Mouse (Mus musculus): ENCODE measurements around the gene Col7a1. TPM values are rescaled to one million over a fixed set of nuclear protein-coding genes. Genes with fewer than 3 reads are reported as not detected.

The Col7a1 gene
- polyA plus RNA-seq, 1 experiment from 2014 or later, result 0.64 TPM

DNA sequence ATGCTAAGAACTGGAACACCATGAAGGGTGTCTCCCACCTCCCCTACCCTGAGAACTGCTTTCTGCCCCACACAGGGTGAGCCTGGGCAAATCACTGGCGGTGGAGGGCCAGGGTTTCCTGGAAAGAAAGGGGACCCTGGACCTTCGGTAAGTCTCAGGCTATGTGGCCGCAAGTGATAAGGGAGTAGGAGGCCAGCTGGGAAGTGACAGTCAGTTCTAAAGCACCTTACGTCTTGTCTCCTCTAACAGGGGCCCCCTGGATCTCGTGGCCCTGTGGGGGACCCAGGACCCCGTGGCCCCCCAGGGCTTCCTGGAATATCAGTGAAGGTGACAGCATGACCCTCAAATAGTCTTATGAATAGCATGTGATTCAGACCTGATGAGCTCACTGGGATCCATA is 11.0 kb downstream of the Col7a1 start:
- Histone ChIP-seq H3K36me3 (ENCODE audit: control insufficient read depth, insufficient read depth, low read length) (no peaks in the 10 kb centered on the region), H3K4me2 (ENCODE audit: low read depth, low read length) (no peak overlapping the region), H3K27me3 (ENCODE audit: control insufficient read depth, insufficient read depth, low read length) (no peaks in the 10 kb centered on the region), H3K9me3 (ENCODE audit: control insufficient read depth, low read length) (no peaks in the 10 kb centered on the region), H3K27ac (ENCODE audit: low read depth, low read length) (no peak overlapping the region), H3K4me1 (ENCODE audit: control insufficient read depth, insufficient read depth, low read length) (no peaks in the 10 kb centered on the region), H3K4me3 (ENCODE audit: low read depth, low read length) (no peak overlapping the region), H3K9ac (replicated peaks; ENCODE audit: low read depth, low read length) (no peak overlapping the region)
- ATAC-seq (ENCODE audit: low read depth), result no peak
- WGBS, result 86% methylated on average over 6 of the region's 6 CpGs

DNA sequence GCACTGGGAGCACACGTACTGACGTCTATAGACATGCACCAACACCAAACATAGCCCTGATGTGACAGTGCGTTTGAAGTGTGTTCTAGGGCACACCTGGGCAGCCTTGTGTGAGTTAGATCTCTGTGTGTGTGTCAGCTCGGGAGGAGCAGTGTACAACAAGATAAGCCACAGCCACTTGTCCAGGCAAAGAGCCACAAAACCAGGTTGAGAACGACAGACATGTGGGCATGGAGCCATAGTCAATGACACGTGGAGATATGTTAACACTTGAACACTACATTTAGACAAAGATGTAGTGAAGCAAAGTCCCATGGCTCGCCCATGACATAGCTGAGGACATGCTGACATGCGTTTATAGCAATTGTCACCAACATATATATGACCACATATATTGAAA is 17.2 kb downstream of the Col7a1 start:
- H3K27me3 ChIP-seq (ENCODE audit: control insufficient read depth, insufficient read depth, low read length), result no peaks in the 10 kb centered on the region
- H3K4me3 ChIP-seq (ENCODE audit: low read depth, low read length), result no peak overlapping the region
- H3K36me3 ChIP-seq (ENCODE audit: control insufficient read depth, insufficient read depth, low read length), result no peaks in the 10 kb centered on the region
- H3K9ac ChIP-seq (replicated peaks; ENCODE audit: low read depth, low read length), result no peak overlapping the region
- no peaks in the 10 kb centered on the region for H3K4me1 ChIP-seq (ENCODE audit: control insufficient read depth, insufficient read depth, low read length)
- no peak overlapping the region for H3K27ac ChIP-seq (ENCODE audit: low read depth, low read length)
- ATAC-seq (ENCODE audit: low read depth), result no peak
- no peaks in the 10 kb centered on the region for H3K9me3 ChIP-seq (ENCODE audit: control insufficient read depth, low read length)
- no peak overlapping the region for H3K4me2 ChIP-seq (ENCODE audit: low read depth, low read length)
- 88% methylated on average over 8 of the region's 8 CpGs for WGBS

DNA sequence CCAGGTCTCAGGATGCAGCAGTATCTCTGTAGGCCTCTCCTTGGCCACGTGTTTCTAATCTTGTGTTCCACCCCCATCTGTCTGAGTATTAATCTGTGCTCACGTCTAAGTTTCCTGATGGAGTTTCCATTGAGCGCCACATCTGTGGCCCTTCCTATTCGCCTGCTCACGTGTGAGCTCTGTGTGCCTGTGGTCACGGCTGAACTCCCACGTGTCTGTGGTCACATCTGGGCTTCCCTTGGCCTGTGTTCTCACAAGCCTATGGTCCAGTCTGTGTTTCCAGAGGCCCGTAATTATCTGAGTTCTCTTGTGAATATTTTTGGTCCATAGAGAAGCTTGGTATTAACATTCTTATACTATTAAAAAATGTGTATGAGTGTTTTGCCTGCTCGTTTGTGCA is 23.1 kb downstream of the Col7a1 start:
- Histone ChIP-seq H3K4me3 (ENCODE audit: low read depth, low read length) (no peak overlapping the region), H3K9me3 (ENCODE audit: control insufficient read depth, low read length) (no peaks in the 10 kb centered on the region), H3K27ac (ENCODE audit: low read depth, low read length) (no peak overlapping the region), H3K36me3 (ENCODE audit: control insufficient read depth, insufficient read depth, low read length) (no peaks in the 10 kb centered on the region), H3K4me2 (ENCODE audit: low read depth, low read length) (no peak overlapping the region), H3K27me3 (ENCODE audit: control insufficient read depth, insufficient read depth, low read length) (no peaks in the 10 kb centered on the region), H3K9ac (replicated peaks; ENCODE audit: low read depth, low read length) (no peak overlapping the region), H3K4me1 (ENCODE audit: control insufficient read depth, insufficient read depth, low read length) (no peaks in the 10 kb centered on the region)
- 83% methylated on average over 9 of the region's 9 CpGs for WGBS
- no peak for ATAC-seq (ENCODE audit: low read depth)

DNA sequence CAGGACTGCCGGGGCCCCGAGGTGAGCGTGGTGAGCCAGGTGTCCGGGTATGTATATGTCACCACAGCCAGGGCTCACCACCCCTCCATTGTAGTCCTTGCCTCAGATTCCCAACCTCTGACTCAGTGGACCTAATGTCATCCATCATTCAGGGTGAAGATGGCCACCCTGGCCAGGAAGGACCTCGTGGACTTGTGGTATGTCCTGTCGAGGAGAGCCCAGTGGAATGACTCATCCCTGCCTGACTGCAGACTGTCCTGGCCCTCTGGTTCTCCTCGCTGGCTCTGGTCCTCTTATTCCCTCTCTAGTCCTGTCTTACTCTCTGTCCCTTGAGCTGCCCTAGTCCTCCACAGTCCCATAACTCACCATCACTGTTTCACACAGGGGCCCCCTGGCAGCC is 24.6 kb downstream of the Col7a1 start:
- no peak for ATAC-seq (ENCODE audit: low read depth)
- no peak overlapping the region for H3K4me3 ChIP-seq (ENCODE audit: low read depth, low read length)
- H3K9ac ChIP-seq (replicated peaks; ENCODE audit: low read depth, low read length), result no peak overlapping the region
- no peak overlapping the region for H3K27ac ChIP-seq (ENCODE audit: low read depth, low read length)
- H3K4me1 ChIP-seq (ENCODE audit: control insufficient read depth, insufficient read depth, low read length), result no peaks in the 10 kb centered on the region
- no peaks in the 10 kb centered on the region for H3K27me3 ChIP-seq (ENCODE audit: control insufficient read depth, insufficient read depth, low read length)
- 85% methylated on average over 7 of the region's 7 CpGs for WGBS
- H3K4me2 ChIP-seq (ENCODE audit: low read depth, low read length), result no peak overlapping the region
- no peaks in the 10 kb centered on the region for H3K9me3 ChIP-seq (ENCODE audit: control insufficient read depth, low read length)
- no peaks in the 10 kb centered on the region for H3K36me3 ChIP-seq (ENCODE audit: control insufficient read depth, insufficient read depth, low read length)

DNA sequence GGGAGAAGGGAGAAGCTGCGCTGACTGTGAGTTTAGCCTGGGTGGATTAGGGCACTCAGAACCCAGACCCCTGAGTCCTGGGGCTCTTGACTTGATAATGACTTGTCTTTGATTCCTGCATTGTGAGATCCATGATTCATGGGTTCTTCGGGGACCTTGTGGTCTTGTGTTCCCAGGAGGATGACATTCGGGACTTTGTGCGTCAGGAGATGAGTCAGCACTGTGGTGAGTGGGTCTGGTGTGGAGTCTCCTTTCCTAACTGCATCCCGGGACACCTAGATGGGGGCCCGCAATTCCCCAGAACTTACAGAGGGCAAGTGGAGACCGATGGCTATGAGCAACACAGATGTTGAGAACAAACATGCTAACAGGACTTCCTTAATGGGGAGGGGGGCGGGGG is 29.1 kb downstream of the Col7a1 start:
- WGBS, result 84% methylated on average over 8 of the region's 8 CpGs

DNA sequence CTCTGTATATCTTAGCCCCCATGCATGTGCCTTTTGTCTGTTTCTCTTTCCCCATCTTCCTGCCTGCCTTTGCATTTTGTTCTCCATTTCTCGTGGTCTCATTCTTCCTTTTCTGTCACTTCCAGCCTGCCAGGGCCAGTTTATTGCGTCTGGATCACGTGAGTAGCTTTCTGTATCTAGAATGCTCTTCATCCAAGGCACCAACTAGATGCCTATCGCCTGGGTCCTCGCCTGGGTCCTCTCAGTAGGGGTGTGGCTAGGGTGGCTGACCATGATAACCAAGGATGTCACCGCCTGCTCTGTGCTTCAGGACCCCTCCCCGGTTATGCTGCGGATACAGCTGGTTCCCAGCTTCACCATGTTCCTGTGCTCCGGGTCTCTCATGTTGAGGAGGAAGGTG is 29.8 kb downstream of the Col7a1 start:
- H3K9ac ChIP-seq (replicated peaks; ENCODE audit: low read depth, low read length), result no peak overlapping the region
- H3K27me3 ChIP-seq (ENCODE audit: control insufficient read depth, insufficient read depth, low read length), result no peaks in the 10 kb centered on the region
- H3K4me1 ChIP-seq (ENCODE audit: control insufficient read depth, insufficient read depth, low read length), result no peaks in the 10 kb centered on the region
- no peak for ATAC-seq (ENCODE audit: low read depth)
- 83% methylated on average over 9 of the region's 9 CpGs for WGBS
- no peak overlapping the region for H3K4me3 ChIP-seq (ENCODE audit: low read depth, low read length)
- no peaks in the 10 kb centered on the region for H3K9me3 ChIP-seq (ENCODE audit: control insufficient read depth, low read length)
- no peak overlapping the region for H3K27ac ChIP-seq (ENCODE audit: low read depth, low read length)
- H3K36me3 ChIP-seq (ENCODE audit: control insufficient read depth, insufficient read depth, low read length), result no peaks in the 10 kb centered on the region
- no peak overlapping the region for H3K4me2 ChIP-seq (ENCODE audit: low read depth, low read length)

More for the DNA sequence above, 29.1 kb downstream of the Col7a1 start:
- Histone ChIP-seq H3K9ac (replicated peaks; ENCODE audit: low read depth, low read length) (no peak overlapping the region), H3K4me3 (ENCODE audit: low read depth, low read length) (no peak overlapping the region), H3K4me1 (ENCODE audit: control insufficient read depth, insufficient read depth, low read length) (no peaks in the 10 kb centered on the region), H3K27ac (ENCODE audit: low read depth, low read length) (no peak overlapping the region), H3K36me3 (ENCODE audit: control insufficient read depth, insufficient read depth, low read length) (no peaks in the 10 kb centered on the region), H3K4me2 (ENCODE audit: low read depth, low read length) (no peak overlapping the region), H3K27me3 (ENCODE audit: control insufficient read depth, insufficient read depth, low read length) (no peaks in the 10 kb centered on the region), H3K9me3 (ENCODE audit: control insufficient read depth, low read length) (no peaks in the 10 kb centered on the region)
- no peak for ATAC-seq (ENCODE audit: low read depth)

DNA sequence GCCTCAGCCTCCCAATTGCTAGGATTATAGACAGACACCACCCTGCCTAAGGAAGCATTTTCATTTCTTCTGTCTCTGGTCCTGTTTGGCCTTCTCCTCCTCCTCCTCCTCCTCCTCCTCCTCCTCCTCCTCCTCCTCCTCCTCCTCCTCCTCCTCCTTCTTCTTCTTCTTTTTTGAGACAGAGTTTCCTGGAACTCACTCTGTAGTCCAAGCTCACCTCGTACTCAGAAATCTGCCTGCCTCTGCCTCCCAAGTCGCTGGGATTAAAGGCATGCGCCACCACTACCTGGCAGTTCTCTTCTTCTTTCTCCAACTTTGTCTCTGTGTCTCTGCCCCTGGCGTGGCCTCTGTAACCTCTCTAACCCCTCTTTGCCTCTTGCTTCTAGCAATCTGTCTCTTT is 32.3 kb downstream of the Col7a1 start, which contains the start of gene Ucn2:
Gene Ucn2 (plus strand): TSS at position 301 of the 400 bp plus-strand sequence.
- WGBS, result 90% methylated on average over 4 of the region's 4 CpGs
- Histone ChIP-seq H3K9me3 (ENCODE audit: control insufficient read depth, low read length) (no peaks in the 10 kb centered on the region), H3K4me2 (ENCODE audit: low read depth, low read length) (no peak within 1 kb of the TSS), H3K27me3 (ENCODE audit: control insufficient read depth, insufficient read depth, low read length) (no peaks in the 10 kb centered on the region), H3K4me1 (ENCODE audit: control insufficient read depth, insufficient read depth, low read length) (no peaks in the 10 kb centered on the region), H3K27ac (ENCODE audit: low read depth, low read length) (no peak within 1 kb of the TSS), H3K4me3 (ENCODE audit: low read depth, low read length) (no peak within 1 kb of the TSS), H3K36me3 (ENCODE audit: control insufficient read depth, insufficient read depth, low read length) (no peaks in the 10 kb centered on the region), H3K9ac (replicated peaks; ENCODE audit: low read depth, low read length) (no peak within 1 kb of the TSS)
- ATAC-seq (ENCODE audit: low read depth), result no peak

DNA sequence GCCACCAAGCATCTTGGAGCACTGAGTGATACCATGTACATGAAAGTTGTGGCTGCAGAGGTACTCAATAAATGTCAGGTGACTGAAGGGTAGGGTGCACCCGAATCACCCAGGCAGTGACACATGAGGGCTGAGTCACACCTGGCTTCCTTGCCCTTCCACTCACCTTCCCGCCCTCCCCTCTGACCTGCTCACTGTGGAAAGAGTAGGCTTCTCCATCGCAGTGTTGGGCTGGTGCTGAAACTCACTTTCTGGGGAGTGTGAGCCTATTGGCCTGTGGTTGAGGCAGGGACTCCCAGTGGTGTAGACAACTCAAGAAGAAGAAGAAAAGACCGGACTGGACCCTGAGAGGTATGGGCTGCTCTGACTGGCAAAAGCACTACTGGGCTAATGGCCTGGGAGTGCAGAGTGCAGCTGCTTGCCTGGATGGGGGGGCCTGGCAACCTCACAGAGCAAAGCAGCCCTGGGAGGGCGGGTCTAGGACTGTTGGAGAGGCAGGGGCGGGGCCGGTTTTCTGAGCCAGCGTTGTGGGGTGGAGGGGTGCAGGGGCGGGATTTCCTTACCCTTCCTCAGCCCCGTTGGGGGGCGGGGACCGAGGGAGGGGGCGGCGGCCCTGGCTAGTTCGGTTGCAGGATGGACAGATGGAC is 34.4 kb downstream of the Col7a1 start:
- Histone ChIP-seq H3K36me3 (ENCODE audit: control insufficient read depth, insufficient read depth, low read length) (no peaks in the 10 kb centered on the region), H3K9ac (replicated peaks; ENCODE audit: low read depth, low read length) (no peak overlapping the region), H3K9me3 (ENCODE audit: control insufficient read depth, low read length) (no peaks in the 10 kb centered on the region), H3K4me3 (ENCODE audit: low read depth, low read length) (no peak overlapping the region), H3K27ac (ENCODE audit: low read depth, low read length) (no peak overlapping the region), H3K4me2 (ENCODE audit: low read depth, low read length) (no peak overlapping the region), H3K27me3 (ENCODE audit: control insufficient read depth, insufficient read depth, low read length) (no peaks in the 10 kb centered on the region), H3K4me1 (ENCODE audit: control insufficient read depth, insufficient read depth, low read length) (peaks cover under 1% of the 10 kb centered on the region; the same call in 1 of the 2 replicates)
- no peak for ATAC-seq (ENCODE audit: low read depth)
- 25% methylated on average over 15 of the region's 15 CpGs for WGBS

DNA sequence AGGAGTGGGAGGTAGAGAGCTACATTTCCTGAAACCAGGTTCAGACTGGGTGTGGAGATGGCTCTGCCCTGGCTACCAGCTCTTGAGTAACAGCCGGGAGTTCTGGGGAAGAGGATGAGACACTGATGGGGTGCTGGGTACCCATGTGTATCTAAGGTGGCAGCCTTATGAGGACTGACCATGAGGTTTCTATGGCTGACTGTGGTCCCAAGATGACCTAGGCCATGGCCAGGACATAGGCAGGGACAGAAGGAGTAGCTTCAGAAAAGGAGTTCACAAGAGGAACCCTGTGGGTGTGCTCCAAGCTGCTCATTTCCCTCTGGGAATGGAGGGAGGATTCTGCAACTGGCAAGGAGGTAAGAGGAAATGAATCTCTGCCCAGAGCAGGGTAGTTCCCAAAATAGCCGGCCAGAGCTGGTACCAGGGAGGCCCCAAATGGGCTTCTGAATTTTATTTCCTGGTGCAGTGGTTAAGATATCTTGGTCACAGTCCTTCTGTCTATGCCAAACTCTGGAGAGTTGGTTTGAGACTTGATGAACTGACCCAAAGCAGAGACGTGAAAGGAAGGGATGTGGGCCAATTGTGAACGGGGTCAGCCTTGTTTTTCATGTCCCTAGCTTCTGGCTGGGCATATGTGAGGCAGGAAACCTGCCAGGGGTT is 36.5 kb downstream of the Col7a1 start:
- Histone ChIP-seq H3K4me2 (ENCODE audit: low read depth, low read length) (no peak overlapping the region), H3K4me3 (ENCODE audit: low read depth, low read length) (no peak overlapping the region), H3K27ac (ENCODE audit: low read depth, low read length) (no peak overlapping the region), H3K36me3 (ENCODE audit: control insufficient read depth, insufficient read depth, low read length) (no peaks in the 10 kb centered on the region), H3K9ac (replicated peaks; ENCODE audit: low read depth, low read length) (no peak overlapping the region), H3K27me3 (ENCODE audit: control insufficient read depth, insufficient read depth, low read length) (no peaks in the 10 kb centered on the region), H3K4me1 (ENCODE audit: control insufficient read depth, insufficient read depth, low read length) (peaks cover 4% of the 10 kb centered on the region; the same call in 1 of the 2 replicates), H3K9me3 (ENCODE audit: control insufficient read depth, low read length) (no peaks in the 10 kb centered on the region)
- no peak for ATAC-seq (ENCODE audit: low read depth)
- WGBS, result 91% methylated on average over 4 of the region's 4 CpGs
